Mouse (Mus musculus) kidney, adult 2 months (tissue): ENCODE data around the gene Pglyrp4. TPM values are rescaled to one million over a fixed set of nuclear protein-coding genes. Genes with fewer than 3 reads are reported as not detected.
"Not testable (repeated sequence)": the region's sequence is repeated elsewhere in the genome, so short reads cannot be mapped to it uniquely, and the experiment has no call there.

Experiments used
- DNase-seq: peaks from one replicate; pipeline ENCODE4 v3.0.0; 2021
- H3K27ac ChIP-seq: fragments of 200-500 bp; 2 replicates; pipeline ENCODE4 v1.5.1; 2012; ENCODE audit warnings: low read depth, low read length, control low read depth, inconsistent platforms; ENCODE audit not compliant: insufficient read depth
- H3K27me3 ChIP-seq: fragments of 200-500 bp; replicated peaks from 2 replicates; pipeline ENCODE4 v1.6.1; 2012; ENCODE audit warnings: mild to moderate bottlenecking, moderate library complexity, low read length, inconsistent platforms; ENCODE audit not compliant: control insufficient read depth, insufficient read depth
- H3K36me3 ChIP-seq: fragments of 200-500 bp; 2 replicates; pipeline ENCODE4 v1.6.1; 2012; ENCODE audit warnings: mild to moderate bottlenecking, moderate library complexity, low read length, inconsistent platforms; ENCODE audit not compliant: control insufficient read depth, insufficient read depth
- H3K4me1 ChIP-seq: fragments of 200-500 bp; 2 replicates; pipeline ENCODE4 v1.6.1; 2011; ENCODE audit warnings: low read length; ENCODE audit not compliant: control insufficient read depth, insufficient read depth
- H3K4me3 ChIP-seq: fragments of 200-500 bp; 2 replicates; pipeline ENCODE4 v1.5.1; 2011; ENCODE audit warnings: mild to moderate bottlenecking, low read depth, low read length, control low read depth; ENCODE audit not compliant: insufficient read depth
- CTCF ChIP-seq: fragments of 200-500 bp; conservative IDR thresholded peaks from 2 replicates; pipeline ENCODE4 v1.5.1; 2011; ENCODE audit warnings: low read depth, mild to moderate bottlenecking, control low read depth, low read length, moderate library complexity, mixed read lengths; ENCODE audit not compliant: insufficient read depth, insufficient read length
- POLR2A ChIP-seq: fragments of 200-500 bp; IDR thresholded peaks from one replicate; pipeline ENCODE4 v1.6.1; 2011; ENCODE audit warnings: low read depth, low read length, control low read depth
- WGBS: fragments of 180-500 bp; shearing (Covaris S2); methylation state at CpG from one replicate; pipeline ENCODE4 v1.1.7; 2018; 5-methylcytosine and 5-hydroxymethylcytosine counted together
- polyA plus RNA-seq: library from polyadenylated mRNA; depleted of rRNA; stranded (reverse); fragments of >200 nt; gene quantifications from 2 replicates; pipeline ENCODE4 v1.2.3, GENCODE M21; 2012; rRNA removed

Gene Pglyrp4
- polyA plus RNA-seq, 1 experiment, result not detected

- 44% methylated on average over 12 of the region's 12 CpGs for WGBS
- peak; percentile 98 for TF ChIP-seq CTCF
- no peak for TF ChIP-seq POLR2A
Observed at GRCm38 (mm10) chr3:90709591-90710460, 16.9 kb upstream of the Pglyrp4 start.

DNA sequence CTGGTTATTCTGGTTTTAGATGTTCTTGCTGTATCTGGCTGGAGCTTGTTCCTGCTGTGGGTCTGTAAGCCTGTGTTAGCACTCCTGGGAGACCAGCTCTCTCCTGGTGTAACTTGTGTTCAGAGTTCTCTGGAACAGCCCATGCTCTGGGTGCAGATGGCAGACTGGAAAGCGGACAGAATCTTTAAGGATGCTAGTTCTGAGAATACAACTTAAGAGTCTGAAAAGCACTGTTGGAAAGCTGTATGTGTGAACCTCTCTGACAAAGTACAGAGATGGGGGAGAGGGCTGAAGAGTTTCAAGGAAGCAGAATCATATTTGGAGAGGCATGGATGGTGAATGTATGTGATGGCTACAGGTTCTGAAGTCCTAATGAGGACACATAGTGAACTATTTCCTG lies 23.0 kb downstream of the Pglyrp4 start:
- TF ChIP-seq CTCF (no peak), POLR2A (no peak)
- H3K27me3 ChIP-seq, result no peaks in the 10 kb centered on the region
- H3K36me3 ChIP-seq, result no peaks in the 10 kb centered on the region
- no peak for DNase-seq
- no peak overlapping the region for H3K4me3 ChIP-seq
- no peaks in the 10 kb centered on the region for H3K4me1 ChIP-seq
- WGBS, result 91% methylated on average over 1 of the region's 1 CpGs
- H3K27ac ChIP-seq, result no peak overlapping the region

More at GRCm38 (mm10) chr3:90709591-90710460, 16.9 kb upstream of the Pglyrp4 start:
- Histone ChIP-seq H3K4me3 (no peak overlapping the region), H3K4me1 (no peaks in the 10 kb centered on the region), H3K27me3 (no peaks in the 10 kb centered on the region), H3K36me3 (no peaks in the 10 kb centered on the region), H3K27ac (no peak overlapping the region)
- DNase-seq, result peak; percentile 83

DNA sequence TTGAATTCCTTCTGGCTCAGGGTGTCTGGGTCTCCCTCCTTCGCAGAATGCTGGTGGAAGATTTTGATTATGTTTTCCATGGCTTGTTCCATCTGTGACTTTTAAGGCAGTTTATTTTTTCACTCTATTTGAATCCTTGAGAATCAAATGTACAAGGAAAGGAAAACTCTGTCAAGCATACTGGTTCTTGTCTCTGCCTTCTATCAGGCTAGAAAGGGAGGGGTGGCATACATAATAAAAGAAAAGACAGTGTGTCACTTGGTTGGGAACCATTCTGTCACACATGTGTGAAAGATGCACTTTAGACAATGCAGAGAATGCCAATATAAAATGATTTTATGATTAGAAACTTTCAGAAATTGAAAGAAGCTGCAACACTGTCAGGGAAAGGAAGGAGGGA lies 51.1 kb downstream of the Pglyrp4 start, which contains the start of gene Gm5849:
Gene Gm5849 (minus strand): TSS at position 101 of the 400 bp plus-strand sequence.
- WGBS, result 83% methylated on average over 1 of the region's 1 CpGs
- not testable (repeated sequence) for H3K27me3 ChIP-seq

More for the DNA sequence above, 51.1 kb downstream of the Pglyrp4 start, which contains the start of gene Gm5849:
- not testable (repeated sequence) for H3K4me1 ChIP-seq, H3K4me3 ChIP-seq, H3K27ac ChIP-seq, DNase-seq, H3K36me3 ChIP-seq

Other genes starting within 250 kb of the Pglyrp4 start
- gene Snapin, start 235.9 kb upstream of the Pglyrp4 start, polyA plus RNA-seq, result 20.7 and 25.3 TPM in 2 replicates
- gene Chtop, start 217.4 kb upstream of the Pglyrp4 start, polyA plus RNA-seq, result 26.6 and 36.6 TPM in 2 replicates
- gene S100a1, start 212.5 kb upstream of the Pglyrp4 start, polyA plus RNA-seq, result 625 and 771 TPM in 2 replicates
- 64.7 and 65.4 TPM in 2 replicates for gene S100a13, start 212.5 kb upstream of the Pglyrp4 start, polyA plus RNA-seq
- 0.45 and 0.61 TPM in 2 replicates for gene S100a14, start 200.1 kb upstream of the Pglyrp4 start, polyA plus RNA-seq
- 124 and 140 TPM in 2 replicates for gene S100a16, start 189.7 kb upstream of the Pglyrp4 start, polyA plus RNA-seq
- gene S100a3, start 166.3 kb upstream of the Pglyrp4 start, polyA plus RNA-seq, result 0.23 and 0.34 TPM in 2 replicates
- not detected in 2 replicates for gene S100a2, start 136.7 kb upstream of the Pglyrp4 start, polyA plus RNA-seq
- not detected in 2 replicates for gene Gm42674, start 125.0 kb upstream of the Pglyrp4 start, polyA plus RNA-seq
- 10.3 and 16.9 TPM in 2 replicates for gene S100a4, start 123.1 kb upstream of the Pglyrp4 start, polyA plus RNA-seq
- not detected in 2 replicates for gene S100a5, start 118.4 kb upstream of the Pglyrp4 start, polyA plus RNA-seq
- 95.8 and 129 TPM in 2 replicates for gene S100a6, start 114.0 kb upstream of the Pglyrp4 start, polyA plus RNA-seq
- gene S100a7a, start 72.9 kb upstream of the Pglyrp4 start, polyA plus RNA-seq, result 0.11 and 0.27 TPM in 2 replicates
- gene S100a8, start 57.9 kb upstream of the Pglyrp4 start, polyA plus RNA-seq, result 0.26 and 1.2 TPM in 2 replicates
- 0.39 and 1.4 TPM in 2 replicates for gene S100a9, start 31.2 kb upstream of the Pglyrp4 start, polyA plus RNA-seq
- gene Gm5849, start 51.0 kb downstream of the Pglyrp4 start, polyA plus RNA-seq, result not detected in 2 replicates